Mouse (Mus musculus) stomach, embryonic 14.5 days (tissue): ENCODE measurements around the gene Mrgpre. TPM values are rescaled to one million over a fixed set of nuclear protein-coding genes. Genes with fewer than 3 reads are reported as not detected.

Experiments
- ATAC-seq: fragments of 200-750 bp; cut with Nextera tagmentation; 2 replicates; pipeline ENCODE4 v1.8.0; 2017; ENCODE audit warnings: low read depth, moderate TSS enrichment; ENCODE audit not compliant: insufficient number of reproducible peaks, insufficient read depth, low FRiP score
- H3K27ac ChIP-seq: fragments of 300-500 bp; sonication (generic); 2 replicates; pipeline ENCODE4 v1.5.1; 2014; ENCODE audit warnings: mild to moderate bottlenecking, low read length, moderate library complexity, mixed read lengths
- H3K27me3 ChIP-seq: fragments of 300-500 bp; sonication (generic); 2 replicates; pipeline ENCODE4 v1.6.1; 2014; ENCODE audit warnings: low read length, control low read depth, mixed read lengths; ENCODE audit not compliant: control insufficient read depth, insufficient read depth
- H3K36me3 ChIP-seq: fragments of 300-500 bp; sonication (generic); 2 replicates; pipeline ENCODE4 v1.6.1; 2014; ENCODE audit warnings: mild to moderate bottlenecking, control low read depth, low read length, moderate library complexity, mixed read lengths; ENCODE audit not compliant: control insufficient read depth, insufficient read depth
- H3K4me1 ChIP-seq: fragments of 300-500 bp; sonication (generic); 2 replicates; pipeline ENCODE4 v1.6.1; 2014; ENCODE audit warnings: low read length, control low read depth, mixed read lengths; ENCODE audit not compliant: control insufficient read depth, insufficient read depth
- H3K4me2 ChIP-seq: fragments of 300-500 bp; sonication (generic); replicated peaks from 2 replicates; pipeline ENCODE4 v1.6.1; 2014; ENCODE audit warnings: low read depth, low read length, control low read depth
- H3K4me3 ChIP-seq: fragments of 300-500 bp; sonication (generic); 2 replicates; pipeline ENCODE4 v1.5.1; 2014; ENCODE audit warnings: low read depth, low read length, control low read depth
- H3K9ac ChIP-seq: fragments of 300-500 bp; sonication (generic); replicated peaks from 2 replicates; pipeline ENCODE4 v1.6.1; 2014; ENCODE audit warnings: low read depth, mild to moderate bottlenecking, control low read depth, low read length, moderate library complexity, mixed read lengths
- H3K9me3 ChIP-seq: fragments of 300-500 bp; sonication (generic); 2 replicates; pipeline ENCODE4 v1.6.1; 2016; ENCODE audit warnings: low read depth, low read length, control low read depth; ENCODE audit not compliant: control insufficient read depth
- WGBS: fragments of 180-500 bp; shearing (Covaris S2); extraction: QIAGEN DNeasy Blood & Tissue Kit; methylation state at CpG from one replicate; pipeline ENCODE4 v1.1.7; 2014; 5-methylcytosine and 5-hydroxymethylcytosine counted together
- polyA plus RNA-seq: library from polyadenylated mRNA; unstranded; fragments of >200 nt; fragmentation: Nextera tagmentation; extraction: Ambion mirVana; gene quantifications from 2 replicates; pipeline ENCODE4 v1.2.1, GENCODE M21; 2014

The Mrgpre gene
- 1.7 and 2.7 TPM in 2 replicates for polyA plus RNA-seq

DNA sequence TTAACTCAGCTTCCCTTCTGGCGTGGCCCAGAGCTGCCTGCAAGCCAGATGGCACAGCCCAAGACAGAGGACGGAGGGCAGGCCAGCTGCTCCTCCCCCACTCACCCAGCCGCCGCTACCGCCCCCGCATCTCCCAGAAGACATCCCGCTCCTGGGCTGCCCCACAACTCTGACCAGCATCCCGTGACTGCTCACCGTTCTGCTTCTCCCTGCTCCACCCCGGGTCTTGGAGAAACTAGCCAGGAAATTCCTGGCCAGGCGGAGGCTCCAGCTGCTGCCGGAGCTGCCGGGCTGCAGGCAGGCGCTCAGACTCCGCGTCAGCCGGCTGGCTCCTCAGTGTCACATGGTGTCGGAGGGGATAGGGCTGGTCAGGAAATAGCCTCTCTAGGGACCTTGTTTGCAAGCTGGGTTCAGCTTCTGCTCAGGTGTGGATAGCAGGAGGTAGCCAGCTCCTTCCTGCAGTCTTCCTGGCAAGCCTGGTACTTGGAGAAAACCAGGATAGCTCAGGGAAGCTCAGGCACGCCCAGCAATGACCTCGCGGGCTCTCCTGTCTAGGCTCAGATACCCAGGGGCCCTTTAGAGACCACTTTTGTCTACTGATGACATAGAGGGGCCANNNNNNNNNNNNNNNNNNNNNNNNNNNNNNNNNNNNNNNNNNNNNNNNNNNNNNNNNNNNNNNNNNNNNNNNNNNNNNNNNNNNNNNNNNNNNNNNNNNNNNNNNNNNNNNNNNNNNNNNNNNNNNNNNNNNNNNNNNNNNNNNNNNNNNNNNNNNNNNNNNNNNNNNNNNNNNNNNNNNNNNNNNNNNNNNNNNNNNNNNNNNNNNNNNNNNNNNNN is at the start of gene Mrgpre:
Mrgpre (minus strand) TSS at position 505 of the 834 bp plus-strand sequence.
- WGBS, result 2% methylated on average over 21 of the region's 21 CpGs
- peak within 1 kb of the TSS; percentile 63 for H3K4me2 ChIP-seq
- ATAC-seq, result peak; percentile 78; the same call in 1 of the 2 replicates

DNA sequence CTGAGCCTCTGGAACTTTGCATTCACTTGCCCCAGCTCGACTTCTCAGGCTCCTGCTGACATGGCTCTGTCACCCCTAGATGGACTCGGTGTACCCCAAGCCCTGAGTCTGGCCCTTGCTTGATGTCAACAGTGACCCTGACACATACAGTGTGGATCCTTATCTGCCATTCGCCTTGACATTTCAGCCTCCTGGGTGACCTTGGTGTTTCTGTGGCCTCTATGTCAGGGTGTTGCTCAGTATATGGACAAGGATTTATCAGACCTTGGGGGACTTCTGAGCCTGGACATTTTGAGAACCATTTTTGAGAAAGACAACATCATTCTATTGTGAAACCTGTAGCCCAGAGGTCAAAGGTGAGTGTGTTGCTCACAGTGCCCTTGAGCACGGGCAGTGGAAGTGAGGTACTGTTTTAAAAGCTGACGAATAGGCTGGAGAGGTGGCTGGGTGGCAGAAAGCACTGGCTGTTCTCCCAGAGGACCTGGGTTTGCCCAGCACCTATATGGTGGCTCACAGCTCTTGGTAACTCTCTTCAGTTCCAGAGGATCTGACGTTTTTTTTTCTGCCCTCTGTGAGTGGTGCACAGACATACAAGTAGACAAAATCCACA is 49.4 kb upstream of the Mrgpre start:
- no peak for ATAC-seq
- Histone ChIP-seq H3K9ac (no peak overlapping the region), H3K27me3 (no peaks in the 10 kb centered on the region), H3K4me3 (no peak overlapping the region), H3K9me3 (no peaks in the 10 kb centered on the region), H3K36me3 (peaks cover 19% of the 10 kb centered on the region), H3K4me2 (no peak overlapping the region), H3K27ac (no peak overlapping the region), H3K4me1 (peaks cover 9% of the 10 kb centered on the region; the same call in 1 of the 2 replicates)
- 80% methylated on average over 6 of the region's 6 CpGs for WGBS

More for the DNA sequence above, at the start of gene Mrgpre:
- H3K9ac ChIP-seq, result peak within 1 kb of the TSS; percentile 30; the same call in 1 of the 2 replicates
- no peaks in the 10 kb centered on the region for H3K9me3 ChIP-seq
- H3K27ac ChIP-seq, result peak within 1 kb of the TSS; percentile 67
- H3K27me3 ChIP-seq, result no peaks in the 10 kb centered on the region
- peak within 1 kb of the TSS; percentile 27 for H3K4me3 ChIP-seq
- no peaks in the 10 kb centered on the region for H3K36me3 ChIP-seq
- peaks cover 11% of the 10 kb centered on the region; the same call in 1 of the 2 replicates for H3K4me1 ChIP-seq

DNA sequence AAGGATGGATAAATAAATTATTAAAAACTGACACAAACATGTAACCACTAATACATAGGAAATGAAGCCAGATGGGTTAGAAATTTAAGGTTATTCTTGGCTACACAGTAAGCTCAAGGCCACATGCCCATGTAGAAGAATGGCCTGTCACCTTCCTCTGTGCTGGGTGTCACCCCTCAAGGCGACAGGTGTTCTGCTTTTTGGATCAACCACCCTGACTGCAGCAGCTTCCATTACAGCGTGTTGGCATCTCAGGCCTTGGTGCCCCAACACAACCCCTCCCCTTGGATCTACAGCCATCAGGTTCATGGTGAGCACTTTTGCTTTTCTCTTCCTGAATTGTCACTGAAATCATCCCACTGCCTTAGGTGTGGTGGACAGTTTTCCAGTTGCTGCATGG is 48.3 kb upstream of the Mrgpre start:
- peaks cover 9% of the 10 kb centered on the region; the same call in 1 of the 2 replicates for H3K4me1 ChIP-seq
- H3K27ac ChIP-seq, result no peak overlapping the region
- H3K4me3 ChIP-seq, result no peak overlapping the region
- H3K9me3 ChIP-seq, result no peaks in the 10 kb centered on the region
- H3K4me2 ChIP-seq, result no peak overlapping the region
- H3K27me3 ChIP-seq, result no peaks in the 10 kb centered on the region
- 85% methylated on average over 2 of the region's 2 CpGs for WGBS
- no peak for ATAC-seq
- H3K9ac ChIP-seq, result no peak overlapping the region
- peaks cover 8% of the 10 kb centered on the region; the same call in 1 of the 2 replicates for H3K36me3 ChIP-seq

DNA sequence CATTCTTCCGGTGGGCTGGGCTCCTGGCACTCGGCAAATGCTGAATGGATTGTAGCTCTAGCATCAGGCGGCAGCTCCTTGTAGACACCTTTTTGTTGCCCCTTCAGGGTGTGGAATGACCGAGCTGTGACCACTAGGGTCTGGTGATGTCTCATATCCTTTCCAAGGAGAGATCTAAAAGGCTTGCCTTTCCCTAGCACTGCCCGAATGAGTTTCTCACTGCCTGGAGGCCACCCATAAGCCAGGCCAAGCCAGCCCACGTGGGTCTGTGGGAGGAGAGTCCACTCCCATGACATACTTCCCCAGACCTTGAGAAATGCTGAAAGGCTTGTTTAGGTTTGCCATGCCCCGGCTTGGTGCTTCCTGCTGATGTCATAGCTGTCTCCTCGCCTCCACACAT is 47.9 kb upstream of the Mrgpre start:
- H3K4me2 ChIP-seq, result no peak overlapping the region
- no peak overlapping the region for H3K27ac ChIP-seq
- H3K27me3 ChIP-seq, result no peaks in the 10 kb centered on the region
- no peak overlapping the region for H3K9ac ChIP-seq
- no peak for ATAC-seq
- H3K4me1 ChIP-seq, result peaks cover 9% of the 10 kb centered on the region; the same call in 1 of the 2 replicates
- 77% methylated on average over 8 of the region's 8 CpGs for WGBS
- H3K9me3 ChIP-seq, result no peaks in the 10 kb centered on the region
- peaks cover 4% of the 10 kb centered on the region; the same call in 1 of the 2 replicates for H3K36me3 ChIP-seq
- H3K4me3 ChIP-seq, result no peak overlapping the region

DNA sequence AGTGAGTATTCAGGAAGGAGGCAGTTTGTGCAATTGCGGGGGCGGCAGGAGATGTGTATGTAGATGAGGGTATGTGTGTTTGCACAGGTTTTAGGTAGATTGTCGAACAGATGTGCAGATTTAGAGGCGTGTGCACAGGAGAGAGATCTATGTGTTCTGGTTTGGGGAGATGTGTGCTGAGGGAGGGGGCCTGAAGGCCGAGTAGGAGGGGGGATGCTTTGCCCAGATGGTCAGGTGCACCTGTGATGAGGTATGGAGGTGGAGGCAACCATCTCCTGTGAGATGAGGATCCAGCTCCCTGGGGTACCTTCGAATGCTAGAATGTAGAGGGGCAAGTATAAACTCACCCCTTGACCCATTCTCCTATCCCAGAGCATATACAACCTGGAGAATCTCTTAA is 46.1 kb upstream of the Mrgpre start:
- H3K9ac ChIP-seq, result peak overlapping the region; percentile 28
- WGBS, result 6% methylated on average over 6 of the region's 6 CpGs
- H3K9me3 ChIP-seq, result no peaks in the 10 kb centered on the region
- peak overlapping the region; percentile 48 for H3K4me3 ChIP-seq
- no peaks in the 10 kb centered on the region for H3K27me3 ChIP-seq
- no peaks in the 10 kb centered on the region for H3K36me3 ChIP-seq
- H3K4me2 ChIP-seq, result peak overlapping the region; percentile 69
- peak; percentile 3; the same call in 1 of the 2 replicates for ATAC-seq
- H3K4me1 ChIP-seq, result peaks cover 9% of the 10 kb centered on the region; the same call in 1 of the 2 replicates
- H3K27ac ChIP-seq, result peak overlapping the region; percentile 53; the same call in 1 of the 2 replicates

DNA sequence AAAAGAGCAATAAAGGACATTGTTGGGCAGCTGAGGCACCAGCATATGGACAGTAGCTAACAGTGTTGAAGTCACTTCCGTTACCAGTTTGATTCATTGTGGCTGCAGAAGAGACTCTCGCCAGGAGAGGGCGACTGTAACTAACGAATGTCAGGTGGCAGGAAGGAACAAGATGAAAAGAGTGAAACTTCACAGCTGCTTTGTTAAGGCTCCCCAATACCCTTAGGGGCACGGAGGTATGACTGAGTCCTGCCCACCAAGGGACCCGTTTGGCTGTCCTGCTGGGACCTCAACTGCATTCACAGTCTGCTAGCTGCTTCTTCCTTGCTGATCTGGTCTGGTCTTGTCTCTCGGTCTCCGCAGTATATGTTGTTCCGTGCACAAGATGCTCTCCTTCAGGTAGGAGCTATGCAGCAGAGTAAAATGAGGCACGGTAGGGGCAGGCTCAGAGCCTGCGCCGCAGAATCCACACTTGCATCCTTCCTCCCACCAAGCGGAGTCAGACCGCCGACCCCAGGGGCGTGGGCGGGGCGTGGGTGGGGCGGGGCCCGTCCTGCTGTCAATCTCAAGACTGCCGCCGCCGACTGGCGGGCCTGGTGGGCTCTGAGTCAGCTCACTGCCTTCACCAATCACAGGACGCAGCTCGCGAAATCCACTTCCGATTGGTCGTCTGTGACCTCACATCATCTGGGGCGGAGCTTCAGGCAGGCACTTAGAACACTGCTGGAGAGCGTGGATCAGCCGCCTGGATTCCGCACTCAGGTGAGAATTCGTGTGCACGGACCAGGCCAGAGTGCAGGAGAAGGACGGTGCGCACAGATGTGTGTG is 45.4 kb upstream of the Mrgpre start:
- no peaks in the 10 kb centered on the region for H3K9me3 ChIP-seq
- H3K9ac ChIP-seq, result peak overlapping the region; percentile 48; the same call in 1 of the 2 replicates
- no peaks in the 10 kb centered on the region for H3K27me3 ChIP-seq
- peaks cover 9% of the 10 kb centered on the region; the same call in 1 of the 2 replicates for H3K4me1 ChIP-seq
- peak; percentile 99 for ATAC-seq
- peak overlapping the region; percentile 48 for H3K4me3 ChIP-seq
- peak overlapping the region; percentile 69 for H3K4me2 ChIP-seq
- 0% methylated on average over 37 of the region's 37 CpGs for WGBS
- H3K36me3 ChIP-seq, result no peaks in the 10 kb centered on the region
- H3K27ac ChIP-seq, result peak overlapping the region; percentile 90

DNA sequence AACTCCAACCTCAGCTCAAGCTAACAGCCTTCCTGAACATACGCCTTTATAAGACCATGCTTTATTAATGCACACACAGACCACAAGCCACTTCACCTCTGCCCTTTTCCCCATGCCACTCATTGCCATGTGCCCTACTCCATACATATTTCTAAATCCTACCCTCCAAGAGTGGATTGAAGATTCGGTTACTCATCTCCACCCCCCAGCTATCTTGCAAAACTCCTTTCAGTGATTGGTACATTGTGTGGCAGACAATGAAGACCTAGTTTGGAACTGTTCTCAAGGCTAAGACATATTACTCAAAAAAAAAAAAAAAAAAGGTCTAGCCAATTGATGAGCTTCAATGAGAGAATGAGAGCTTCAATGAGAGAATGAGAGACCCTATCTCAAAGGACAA is 42.7 kb upstream of the Mrgpre start:
- 89% methylated on average over 2 of the region's 2 CpGs for WGBS
- Histone ChIP-seq H3K9ac (no peak overlapping the region), H3K4me1 (peaks cover 14% of the 10 kb centered on the region), H3K9me3 (no peaks in the 10 kb centered on the region), H3K36me3 (no peaks in the 10 kb centered on the region), H3K4me2 (no peak overlapping the region), H3K27me3 (no peaks in the 10 kb centered on the region), H3K4me3 (no peak overlapping the region), H3K27ac (no peak overlapping the region)
- no peak for ATAC-seq

DNA sequence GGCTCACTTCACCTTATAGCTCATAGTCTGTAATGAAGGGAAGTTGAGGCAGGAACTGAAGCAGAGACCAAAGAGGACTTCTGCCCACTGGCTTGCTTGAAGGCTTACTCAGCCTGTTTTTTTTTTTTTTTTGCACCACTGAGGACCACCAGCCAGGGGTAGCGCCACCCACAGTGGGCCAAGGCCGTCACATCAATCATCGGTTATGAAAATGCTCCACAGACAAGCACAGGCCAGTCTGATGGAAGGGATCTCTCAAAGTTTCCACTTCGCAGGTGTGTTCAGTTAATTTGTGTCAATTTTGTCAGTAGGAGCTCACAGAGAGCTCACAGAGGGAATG is 38.9 kb upstream of the Mrgpre start:
- H3K36me3 ChIP-seq, result no peaks in the 10 kb centered on the region

More for the DNA sequence above, 38.9 kb upstream of the Mrgpre start:
- no peak overlapping the region for H3K27ac ChIP-seq
- WGBS, result 73% methylated on average over 4 of the region's 4 CpGs
- no peaks in the 10 kb centered on the region for H3K27me3 ChIP-seq
- ATAC-seq, result no peak; the same call in 1 of the 2 replicates
- H3K4me1 ChIP-seq, result peaks cover 8% of the 10 kb centered on the region
- peak overlapping the region; percentile 57 for H3K4me2 ChIP-seq
- H3K9ac ChIP-seq, result no peak overlapping the region
- no peaks in the 10 kb centered on the region for H3K9me3 ChIP-seq
- peak overlapping the region; percentile 45 for H3K4me3 ChIP-seq
